Mouse (Mus musculus): ENCODE data around the gene Cntnap1.
"Not testable (repeated sequence)": the region's sequence is repeated elsewhere in the genome, so short reads cannot be mapped to it uniquely, and the experiment has no call there.

Cntnap1 gene

DNA sequence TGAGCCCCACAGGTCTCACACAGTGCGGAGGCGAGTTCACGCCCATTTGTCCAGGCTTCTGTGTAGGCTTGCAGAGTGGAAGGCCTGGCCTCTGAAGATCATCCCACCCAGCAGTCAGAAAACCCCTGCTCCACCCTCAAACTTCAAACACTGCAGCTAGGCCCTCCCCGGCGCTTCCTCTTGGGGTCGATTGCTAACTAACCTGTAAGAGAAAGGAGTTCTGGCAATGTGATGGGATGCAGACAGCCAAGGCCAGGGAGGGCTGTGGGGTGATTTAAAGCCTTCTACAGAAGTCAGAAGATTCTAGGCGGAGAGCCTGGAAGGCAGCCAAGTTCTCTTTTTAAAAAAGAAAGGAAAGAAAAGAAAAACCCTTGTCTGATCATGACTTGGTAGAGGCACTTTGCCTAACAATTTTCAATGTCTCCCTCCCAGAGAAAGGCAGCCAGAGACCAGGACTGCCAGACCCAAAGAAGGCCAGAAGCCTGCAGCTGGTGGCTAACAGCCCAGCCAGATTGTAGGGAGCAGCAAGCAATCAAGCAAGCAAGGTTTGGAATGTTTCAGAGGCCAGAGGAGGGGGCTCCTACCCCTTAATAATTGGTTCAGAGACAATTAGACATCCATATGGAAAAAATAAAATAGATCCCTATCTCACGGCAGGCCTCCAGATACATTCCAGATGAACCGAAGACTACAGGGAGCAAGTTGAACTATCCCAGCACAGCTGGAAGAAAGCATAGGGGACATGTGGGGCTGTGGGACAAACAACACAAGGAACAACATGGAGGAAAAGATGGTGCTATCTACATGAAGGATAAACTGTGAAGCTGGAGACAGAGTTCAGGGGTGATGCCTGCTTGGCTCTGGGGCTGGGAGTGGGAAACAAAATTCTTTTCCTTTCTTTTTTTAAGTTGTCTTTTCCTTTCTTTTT lies 20.9 kb upstream of the Cntnap1 start:
- DNase-seq (ENCODE audit: low read depth): no peak

DNA sequence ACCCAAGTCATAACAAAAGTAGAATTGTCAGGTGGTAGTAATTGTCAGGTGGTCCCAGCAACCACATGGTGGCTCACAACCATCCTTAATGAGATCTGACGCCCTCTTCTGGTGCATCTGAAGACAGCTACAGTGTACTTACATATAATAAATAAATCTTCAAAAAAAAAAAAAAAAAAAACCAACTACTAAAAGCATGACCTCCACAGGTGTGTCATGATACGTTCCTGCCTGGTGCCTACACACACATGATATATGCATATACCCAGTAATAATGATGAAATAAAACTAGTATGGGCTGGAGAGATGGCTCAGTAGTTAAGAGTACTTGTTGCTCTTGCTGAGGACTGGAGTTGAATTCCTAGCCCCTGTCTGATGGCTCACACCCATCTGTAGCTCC lies 19.3 kb upstream of the Cntnap1 start:
- no peak for DNase-seq (ENCODE audit: low read depth)

DNA sequence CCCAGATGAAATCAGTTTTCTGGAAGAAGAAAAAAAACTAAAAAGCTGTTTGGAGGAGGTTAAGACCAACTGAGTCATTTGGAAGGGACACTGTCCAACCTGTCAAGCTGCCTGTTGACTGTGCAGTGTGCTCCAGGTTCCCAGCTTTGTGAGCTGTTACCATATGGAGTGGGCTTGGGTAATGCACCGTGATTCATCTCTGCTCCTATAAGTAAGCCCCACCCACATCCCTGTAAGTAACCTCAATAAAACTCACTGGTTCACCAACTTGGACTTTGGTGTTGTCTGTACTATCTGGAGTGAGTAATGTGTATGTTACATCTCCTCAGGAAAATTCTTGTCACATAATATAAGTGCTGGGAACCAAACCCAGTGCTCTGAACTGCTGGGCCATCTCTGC lies 17.5 kb upstream of the Cntnap1 start:
- no peak for DNase-seq (ENCODE audit: low read depth)

DNA sequence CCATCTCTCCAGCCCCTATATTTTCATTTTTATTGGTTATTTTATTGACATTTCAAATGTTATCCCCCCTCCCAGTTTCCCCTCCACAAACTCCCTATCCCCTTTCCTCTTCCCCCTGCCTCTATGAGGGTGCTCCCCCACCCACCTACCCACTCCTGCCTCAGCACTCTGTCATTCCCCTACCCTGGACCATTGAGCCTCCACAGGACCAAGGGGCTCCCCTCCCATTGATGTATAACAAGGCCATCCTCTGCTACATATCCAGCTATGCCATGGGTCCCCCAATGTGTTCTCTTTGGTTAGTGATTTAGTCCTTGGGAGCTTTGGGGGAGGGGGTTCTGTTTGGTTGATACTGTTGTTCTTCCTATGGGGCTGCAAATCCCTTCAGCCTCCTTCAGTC lies 15.7 kb upstream of the Cntnap1 start:
- DNase-seq (ENCODE audit: low read depth): no peak

DNA sequence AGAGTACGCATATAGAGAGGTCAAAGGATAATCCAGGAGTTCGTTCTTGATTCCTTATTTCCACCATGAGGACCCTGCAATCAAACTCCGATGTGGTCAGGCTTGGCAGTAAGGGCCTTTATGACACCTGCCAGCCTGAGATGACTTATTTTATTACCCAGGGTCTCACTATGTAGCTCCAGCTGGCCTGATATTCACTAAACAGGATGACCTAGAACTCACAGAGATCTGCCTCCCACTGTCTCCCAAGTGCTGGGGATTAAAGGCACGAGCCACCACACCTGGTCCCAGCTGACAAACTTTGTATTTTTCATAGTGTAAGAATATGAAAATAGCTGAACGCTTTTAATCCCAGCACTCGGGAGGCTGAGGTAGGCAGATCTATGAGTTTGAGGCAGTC lies 15.2 kb upstream of the Cntnap1 start:
- no peak for DNase-seq (ENCODE audit: low read depth)

DNA sequence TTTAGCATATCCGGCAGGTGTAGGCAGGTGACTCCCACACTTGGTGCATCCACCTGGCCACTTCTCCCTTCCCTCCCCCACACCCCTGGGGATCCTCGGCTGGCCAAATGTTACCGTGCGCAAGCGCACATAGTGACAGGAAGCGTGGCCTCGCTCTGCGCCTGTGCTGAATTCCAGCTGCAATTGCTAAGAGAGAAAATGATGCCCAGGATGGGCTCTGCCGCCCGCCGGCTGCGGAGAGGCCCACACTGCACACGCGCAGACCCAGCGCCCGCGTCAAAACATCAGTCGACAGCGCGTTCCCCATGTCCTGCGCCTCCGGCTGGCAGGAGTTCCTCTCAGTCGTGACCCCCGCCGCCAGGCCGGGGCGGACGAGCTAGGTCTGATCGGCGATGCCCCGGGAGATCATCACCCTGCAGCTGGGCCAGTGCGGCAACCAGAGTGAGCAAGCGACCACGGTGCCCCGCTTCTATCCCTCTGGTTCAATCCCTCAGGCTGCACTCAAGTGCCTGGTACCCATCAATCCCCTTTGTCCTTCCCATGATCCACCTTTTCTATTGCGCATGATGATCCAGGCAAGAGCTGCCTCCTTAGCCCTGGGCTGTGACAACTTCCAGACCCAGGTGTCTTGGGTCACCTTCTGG lies 14.5 kb upstream of the Cntnap1 start, which contains the start of gene Tubg2:
Gene Tubg2, plus strand, starts transcription at position 180 of the 644 bp plus-strand sequence.
- DNase-seq (ENCODE audit: low read depth): peak; percentile 65

DNA sequence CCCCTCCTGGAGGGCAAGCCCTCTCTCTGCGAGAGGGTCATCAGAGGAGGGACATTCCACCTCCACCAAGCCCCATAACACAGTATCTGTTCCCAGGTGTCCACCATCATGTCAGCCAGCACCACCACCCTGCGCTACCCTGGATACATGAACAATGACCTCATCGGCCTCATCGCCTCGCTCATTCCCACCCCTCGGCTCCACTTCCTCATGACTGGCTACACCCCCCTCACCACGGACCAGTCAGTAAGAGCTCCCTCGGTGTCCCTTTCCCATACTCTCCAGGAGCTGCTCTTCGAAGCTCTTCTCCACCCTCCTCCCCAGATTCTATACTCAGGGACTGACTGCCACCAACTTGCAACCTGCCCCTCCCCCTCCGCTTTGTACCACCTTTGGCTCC lies 10.2 kb upstream of the Cntnap1 start:
- not testable (repeated sequence) for DNase-seq (ENCODE audit: low read depth)

DNA sequence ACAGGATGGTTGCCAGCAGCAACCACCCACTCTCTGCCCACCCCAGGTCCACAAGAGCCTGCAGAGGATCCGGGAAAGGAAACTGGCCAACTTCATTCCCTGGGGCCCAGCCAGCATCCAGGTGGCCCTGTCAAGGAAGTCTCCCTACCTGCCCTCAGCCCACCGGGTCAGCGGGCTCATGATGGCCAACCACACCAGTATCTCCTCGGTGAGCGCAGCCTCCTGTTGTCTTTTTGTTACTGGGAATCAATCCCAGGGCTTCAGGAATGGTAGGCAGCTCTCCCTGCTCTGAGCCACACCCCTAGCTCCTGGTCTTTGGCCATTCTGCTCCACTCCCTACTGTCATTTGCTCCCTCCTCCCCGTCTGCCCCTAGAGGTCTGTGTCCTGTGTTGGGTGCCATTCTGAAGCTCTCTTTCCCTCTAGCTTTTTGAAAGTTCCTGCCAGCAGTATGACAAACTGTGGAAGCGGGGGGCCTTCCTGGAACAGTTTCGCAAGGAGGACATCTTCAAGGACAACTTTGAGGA lies 9.3 kb upstream of the Cntnap1 start:
- DNase-seq (ENCODE audit: low read depth): not testable (repeated sequence)

DNA sequence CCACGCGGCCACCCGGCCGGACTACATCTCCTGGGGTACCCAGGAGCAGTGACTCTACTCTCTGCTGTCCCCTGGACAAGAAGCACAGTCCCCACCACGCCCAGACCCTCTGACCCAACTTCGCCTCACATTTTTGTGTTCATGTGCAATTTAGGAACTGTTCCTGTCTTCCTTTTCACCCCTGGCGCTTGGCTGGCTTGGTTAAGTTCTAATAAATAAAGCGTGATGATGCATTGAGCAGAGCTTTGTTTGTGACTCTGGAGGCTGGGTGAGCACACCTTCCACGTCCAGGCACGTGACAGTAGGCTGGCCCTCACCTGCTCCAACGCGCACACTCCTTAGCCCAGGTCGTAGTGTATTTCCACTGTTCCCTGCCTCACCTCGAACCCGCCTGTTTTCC lies 8.8 kb upstream of the Cntnap1 start:
- DNase-seq (ENCODE audit: low read depth): no peak

DNA sequence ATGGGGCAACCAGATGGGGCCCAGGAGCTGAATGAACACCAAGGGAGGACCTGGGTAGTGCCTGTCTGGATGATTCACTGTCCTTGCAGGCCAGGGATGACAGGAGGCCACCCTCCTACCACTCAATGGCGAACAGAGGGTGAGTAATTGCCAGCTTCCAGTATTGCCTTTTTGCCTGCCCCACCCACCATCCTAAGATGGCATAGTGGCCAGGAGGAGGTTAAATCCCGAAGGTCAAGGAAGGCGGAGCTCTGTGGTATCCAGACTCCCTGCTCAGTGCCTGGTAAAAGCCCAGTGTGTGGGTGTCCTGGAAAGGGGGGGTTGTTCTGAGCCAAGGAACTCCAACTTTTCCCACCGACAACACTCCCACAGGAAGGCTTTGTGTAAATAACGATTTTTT lies 8.0 kb upstream of the Cntnap1 start:
- no peak for DNase-seq (ENCODE audit: low read depth)

DNA sequence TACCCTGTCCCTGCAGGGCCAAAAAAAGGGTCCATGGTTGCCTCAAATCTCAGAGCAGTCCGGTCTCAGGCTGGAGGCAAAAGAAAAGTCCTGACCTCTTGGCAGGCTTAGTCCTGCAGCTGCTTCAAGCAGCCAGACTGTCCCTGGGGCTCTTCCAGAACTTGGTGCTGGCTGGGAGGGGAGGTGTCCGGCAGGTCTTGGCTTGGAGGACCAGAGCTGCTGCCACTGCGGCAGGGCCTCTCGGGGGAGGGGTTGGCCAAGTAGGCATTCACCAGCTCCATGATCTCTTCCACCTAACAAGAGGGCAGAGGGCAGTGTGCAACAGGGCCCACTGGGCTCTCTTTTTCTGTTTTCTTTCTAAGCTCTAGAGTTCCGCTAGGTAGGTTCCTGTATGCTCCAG lies 7.6 kb upstream of the Cntnap1 start:
- DNase-seq (ENCODE audit: low read depth): no peak

DNA sequence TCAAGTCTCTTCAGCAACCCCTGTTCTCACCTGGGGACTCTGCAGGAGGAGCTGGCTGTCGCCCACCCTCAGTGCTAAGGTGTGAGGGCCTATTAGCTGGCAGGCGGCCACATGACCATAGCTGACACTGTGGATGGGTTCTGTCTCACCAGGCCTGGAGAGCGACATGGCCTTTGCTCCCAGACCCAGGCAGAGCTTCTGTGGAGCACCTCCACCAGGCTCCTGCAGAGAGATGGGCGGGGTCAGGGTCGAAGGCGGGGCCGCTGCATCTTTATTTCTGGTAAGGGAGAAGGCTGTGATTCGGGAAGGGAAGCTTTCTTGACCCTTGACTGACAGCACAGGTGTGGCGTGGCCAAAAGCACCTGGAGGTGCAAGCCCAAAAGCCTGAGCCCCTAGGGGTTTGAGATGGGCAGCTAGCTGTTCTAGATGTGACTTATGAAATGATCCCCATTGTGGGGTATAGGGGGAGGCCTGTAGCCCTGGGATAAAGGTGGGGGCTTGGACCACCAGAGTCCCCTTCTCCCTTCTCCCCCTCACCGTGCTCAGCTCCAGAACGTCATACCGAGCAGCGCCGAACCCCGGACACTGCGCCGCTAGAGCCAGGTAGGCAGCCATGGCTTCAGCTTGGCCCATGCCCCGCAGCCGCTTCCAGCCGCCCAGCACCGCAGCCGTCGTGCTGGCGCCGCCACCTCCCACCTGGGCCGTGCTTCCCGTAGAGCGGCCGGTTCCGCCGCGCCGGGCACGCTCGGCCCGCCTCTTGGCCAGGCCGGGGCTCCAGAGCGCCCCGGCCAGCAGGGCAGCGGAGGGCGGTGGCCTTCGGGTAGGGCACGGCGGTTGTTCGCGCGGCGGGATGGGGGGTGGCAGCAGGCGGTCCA lies 6.6 kb upstream of the Cntnap1 start:
- peak; percentile 19 for DNase-seq (ENCODE audit: low read depth)

DNA sequence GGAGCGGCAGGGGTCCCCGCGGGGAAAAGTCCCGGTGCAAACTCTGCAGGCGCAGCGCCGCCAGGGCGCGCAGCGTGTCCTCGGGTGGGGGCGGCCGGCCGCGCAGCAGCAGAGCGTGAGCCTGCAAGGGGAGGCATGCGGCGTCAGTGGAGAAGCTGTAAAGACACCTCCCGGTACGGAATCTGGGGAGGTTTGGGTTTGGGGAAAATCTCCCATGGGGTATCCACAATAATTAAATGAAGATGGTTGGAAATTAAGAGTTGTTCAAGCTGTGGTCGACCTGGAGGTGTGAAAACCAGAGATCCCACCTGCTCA lies 6.0 kb upstream of the Cntnap1 start:
- DNase-seq (ENCODE audit: low read depth): peak; percentile 51

DNA sequence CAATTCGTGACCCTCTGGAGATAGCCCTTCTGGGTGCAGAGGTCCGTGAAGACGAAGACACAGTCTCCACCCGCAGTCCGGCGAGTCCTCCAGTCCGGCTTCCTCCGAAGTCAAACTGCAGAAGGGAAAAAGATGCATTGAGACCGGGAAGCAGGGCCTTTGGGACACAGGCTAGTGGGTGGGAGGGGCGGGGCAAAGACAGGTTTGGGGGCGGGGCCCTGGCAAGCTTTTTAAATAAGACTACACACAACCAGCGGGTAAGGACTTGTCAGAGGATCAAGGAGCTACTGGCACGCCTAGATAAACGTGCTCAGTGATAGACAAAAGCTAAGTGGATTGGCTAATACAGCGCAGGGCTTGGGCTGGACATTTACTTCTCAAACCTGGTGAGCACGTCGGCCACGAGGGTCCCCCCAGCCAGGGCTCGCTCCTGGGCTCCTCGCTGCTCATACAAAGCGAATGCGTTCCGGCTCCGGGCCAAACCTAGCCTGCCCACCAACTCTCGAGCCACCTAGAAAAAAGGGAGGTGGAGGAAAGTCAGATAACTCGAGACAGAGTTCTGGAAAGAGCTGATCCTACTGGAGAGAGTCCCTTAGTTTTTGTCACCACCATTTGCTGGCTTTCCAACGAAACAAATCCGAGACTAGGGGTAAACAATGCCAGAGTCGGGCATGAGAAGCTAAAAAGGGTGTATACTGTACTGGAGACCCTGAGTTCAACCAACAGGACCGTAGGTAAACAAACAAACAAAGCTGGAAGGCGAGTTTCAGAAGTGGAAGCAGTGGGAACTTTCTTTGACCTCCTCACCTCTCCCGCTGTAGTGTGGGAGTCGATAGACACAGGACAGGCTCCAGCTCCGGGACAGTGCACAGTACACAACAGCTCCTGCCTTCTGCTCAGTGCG lies 5.4 kb upstream of the Cntnap1 start:
- peak; percentile 56 for DNase-seq (ENCODE audit: low read depth)

DNA sequence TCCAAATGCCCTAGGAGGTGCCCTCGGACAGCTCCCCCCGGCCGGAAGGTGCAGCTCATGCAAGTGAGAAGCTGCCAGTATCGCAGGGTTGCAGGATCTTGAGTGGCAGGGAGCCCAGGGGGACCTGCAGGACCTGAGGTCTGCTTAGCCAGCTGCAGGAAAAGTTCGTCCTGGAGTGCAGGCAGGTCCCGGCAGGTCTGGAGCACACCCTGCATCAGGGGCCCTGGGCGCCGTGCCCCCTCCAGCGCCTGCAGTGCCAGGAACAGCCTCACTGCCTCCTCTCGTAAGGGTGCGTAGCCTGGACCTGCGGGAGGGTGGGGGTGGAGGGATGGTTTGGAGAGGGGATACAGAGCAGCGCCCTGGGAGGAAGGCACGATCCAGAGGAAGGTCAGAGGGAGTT lies 4.0 kb upstream of the Cntnap1 start:
- no peak for DNase-seq (ENCODE audit: low read depth)

DNA sequence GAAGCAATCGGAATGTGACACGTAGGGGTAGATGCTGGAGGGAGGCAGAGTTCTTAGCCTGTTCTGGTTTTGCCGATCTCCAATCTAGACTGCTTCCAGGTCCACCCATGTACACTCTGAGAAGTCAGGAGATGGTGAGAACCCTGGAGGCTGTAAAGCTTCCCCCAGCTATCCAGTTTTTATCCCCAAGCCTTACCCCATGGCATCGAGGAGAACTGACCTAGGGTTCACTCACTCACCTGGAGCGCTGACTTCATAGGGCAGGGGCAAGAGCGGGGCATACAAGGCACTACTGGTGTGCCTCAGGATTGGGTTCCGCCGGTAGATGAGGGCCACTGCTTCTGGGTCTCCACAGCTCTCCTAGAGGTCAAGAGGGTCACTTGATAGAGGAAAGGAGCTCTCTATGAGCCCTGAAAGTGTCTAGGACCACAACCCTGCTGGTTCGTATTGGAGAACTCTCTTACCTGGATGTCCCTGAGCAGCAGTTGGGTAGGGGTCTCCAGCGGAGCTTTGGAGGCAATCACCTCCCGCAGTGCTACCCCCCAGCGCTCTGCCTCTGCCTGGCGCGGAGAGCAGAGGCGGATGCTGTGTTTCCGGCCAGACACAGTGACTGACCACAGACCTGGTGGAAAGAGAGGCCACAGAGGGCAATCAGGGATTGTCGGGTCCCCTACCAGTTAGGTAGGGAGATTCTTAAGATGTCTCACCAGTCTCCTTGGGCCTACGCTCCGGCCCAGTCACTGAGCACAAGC lies 2.9 kb upstream of the Cntnap1 start:
- DNase-seq (ENCODE audit: low read depth): peak; percentile 12

DNA sequence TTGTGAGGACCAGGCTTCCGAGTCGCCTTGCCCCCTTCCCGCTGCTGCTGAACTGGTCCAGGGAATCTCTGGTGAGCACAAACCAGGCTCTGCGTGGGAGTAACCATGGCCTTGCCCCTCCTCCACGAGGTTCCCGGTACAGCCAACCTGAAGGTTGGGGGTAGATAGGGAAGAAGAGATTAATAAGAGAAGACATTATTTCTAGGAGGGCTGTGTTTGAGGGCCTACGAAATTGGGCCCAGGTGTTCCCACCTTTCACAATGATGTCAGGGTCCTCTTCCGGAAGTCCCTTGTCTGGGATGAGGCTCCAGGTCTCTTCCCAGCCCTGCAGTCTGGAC lies 2.4 kb upstream of the Cntnap1 start:
- DNase-seq (ENCODE audit: low read depth): no peak

DNA sequence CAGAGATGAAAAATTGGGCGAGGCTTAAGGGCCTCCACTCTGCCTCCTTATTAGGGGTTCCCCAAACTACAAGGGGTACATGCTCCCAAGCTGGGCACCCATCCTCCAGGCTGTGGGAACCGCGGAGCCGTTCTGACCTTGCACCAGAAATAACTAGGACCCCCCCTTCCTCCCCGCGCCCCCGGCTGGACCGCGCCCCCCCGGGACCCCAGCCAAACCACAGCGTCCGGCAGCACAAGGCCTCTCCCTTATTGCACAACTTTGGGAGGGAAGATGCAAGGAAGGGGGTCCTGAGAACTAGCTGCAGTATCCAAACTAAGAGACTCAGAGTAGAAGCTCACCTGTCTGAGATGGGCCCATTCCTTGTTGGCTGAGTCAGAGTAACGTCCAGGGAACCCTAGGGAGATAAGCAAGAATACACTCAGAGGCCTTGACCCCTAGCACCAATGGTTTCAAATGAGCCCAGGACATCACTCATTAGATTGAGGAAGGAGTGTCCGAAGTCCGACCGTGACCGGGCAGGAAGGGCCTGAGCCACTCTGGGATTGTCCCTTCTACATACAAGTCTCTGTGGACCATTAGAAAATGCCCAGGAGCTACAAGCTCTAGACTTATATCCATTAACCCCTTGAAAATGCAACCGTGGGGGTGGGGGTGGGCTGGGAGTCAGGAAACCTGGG lies 1.9 kb upstream of the Cntnap1 start:
- peak; percentile 14 for DNase-seq (ENCODE audit: low read depth)

DNA sequence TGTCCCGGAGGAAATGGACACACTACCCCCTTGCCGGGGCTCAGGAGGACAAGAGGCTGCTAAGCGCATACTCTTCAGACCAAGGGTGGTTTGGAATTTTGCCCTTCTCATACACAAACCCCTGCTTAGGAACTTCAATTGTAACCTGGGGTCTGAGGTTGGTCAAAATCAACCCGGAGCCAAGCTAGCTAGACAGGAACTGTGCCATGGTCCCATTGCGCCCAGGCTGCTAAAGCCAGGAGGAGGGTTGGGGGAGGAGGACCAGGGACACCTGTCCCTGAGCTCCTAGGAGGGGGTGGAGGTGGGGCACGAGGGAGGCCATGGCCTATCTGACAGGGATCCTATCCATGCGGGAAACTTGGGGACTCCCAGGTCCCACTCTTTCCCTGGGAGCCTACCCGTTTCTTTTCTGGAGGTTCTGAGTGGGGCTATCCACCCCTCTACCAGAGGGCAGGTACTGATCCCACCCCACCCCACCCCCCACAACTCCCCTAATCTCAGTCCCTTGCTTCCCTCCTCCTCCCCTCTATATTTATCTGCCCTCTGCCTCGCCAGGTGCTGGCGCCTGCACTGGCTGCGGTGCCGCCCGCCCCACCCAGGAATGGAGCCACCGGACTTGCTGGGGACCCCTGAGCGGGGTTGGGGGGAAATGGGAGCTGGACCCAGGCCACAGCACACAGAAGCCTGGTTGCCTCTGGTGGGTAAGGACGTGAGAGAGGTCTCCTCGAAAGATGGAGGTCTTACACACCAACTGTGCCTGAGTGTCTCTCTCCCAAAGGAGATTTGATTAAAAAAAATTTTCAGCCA lies 819 bp upstream of the Cntnap1 start:
- peak; percentile 14 for DNase-seq (ENCODE audit: low read depth)

Data from induced T-regulatory cell, adult 2 months (primary cell).